Mouse (Mus musculus) natural killer cell, adult 2 months (primary cell): Measurements from ENCODE around the gene Anxa5.
A peak's percentile ranks its signal among the peaks of the same experiment; 100 is the strongest.

Experiments
- DNase-seq, 2 experiments: peaks; one replicate each; pipeline ENCODE4 v3.0.0; 2022; ENCODE audit warnings: low spot score in 2 of 2

The Anxa5 gene

DNA sequence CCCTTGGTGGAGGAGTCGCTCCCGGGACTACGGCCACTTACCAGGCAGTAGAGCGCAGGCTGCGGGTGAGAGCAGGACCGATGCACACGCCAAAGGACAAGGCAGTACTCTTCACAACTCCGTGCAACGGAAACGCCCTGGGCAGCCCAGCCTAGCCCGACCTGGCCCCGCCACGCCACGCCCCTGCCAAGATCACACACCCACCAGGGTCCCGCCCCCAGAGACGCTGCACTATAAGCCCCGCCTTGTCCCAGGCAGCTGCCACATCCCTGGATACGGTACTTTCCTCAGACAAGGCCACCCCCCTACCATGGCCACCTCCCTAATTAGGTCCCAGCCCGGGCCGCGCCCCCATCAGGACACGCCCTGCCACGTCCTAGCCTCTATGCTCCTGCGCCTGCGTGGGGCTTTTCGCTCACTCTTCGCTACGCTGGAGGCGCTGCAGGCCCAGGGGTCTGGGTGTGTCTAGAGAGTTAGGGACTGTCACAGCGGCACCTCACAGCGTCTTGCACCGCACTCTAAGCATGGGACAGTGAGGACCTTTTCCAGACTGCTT lies at the start of gene Anxa5, which contains the start of gene 1810062G17Rik:
TSS of gene Anxa5 (minus strand) at position 363 of the 556 bp plus-strand sequence.
TSS of gene 1810062G17Rik (plus strand) at position 406 of the 556 bp plus-strand sequence.
- peak; percentile 97 to 98 for DNase-seq

DNA sequence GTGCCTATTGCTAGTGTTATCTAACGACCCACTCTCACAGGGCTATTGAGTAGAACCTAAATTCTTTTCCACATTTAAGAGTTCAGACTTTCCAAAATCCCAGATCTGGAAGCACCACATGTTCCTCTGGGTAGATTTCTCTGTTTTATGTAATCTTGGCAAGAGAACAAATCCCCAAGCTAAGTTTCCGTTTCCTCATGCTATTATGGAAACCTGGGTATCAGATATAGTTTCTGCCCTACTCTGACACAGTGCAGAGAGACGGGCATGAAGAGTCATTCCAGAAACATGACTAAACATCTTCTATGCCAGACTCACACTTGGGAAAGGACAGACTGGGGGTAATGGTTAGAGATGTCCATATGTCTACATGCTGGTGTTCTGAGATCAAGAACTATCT lies 48.8 kb upstream of the Anxa5 start:
- no peak for DNase-seq

DNA sequence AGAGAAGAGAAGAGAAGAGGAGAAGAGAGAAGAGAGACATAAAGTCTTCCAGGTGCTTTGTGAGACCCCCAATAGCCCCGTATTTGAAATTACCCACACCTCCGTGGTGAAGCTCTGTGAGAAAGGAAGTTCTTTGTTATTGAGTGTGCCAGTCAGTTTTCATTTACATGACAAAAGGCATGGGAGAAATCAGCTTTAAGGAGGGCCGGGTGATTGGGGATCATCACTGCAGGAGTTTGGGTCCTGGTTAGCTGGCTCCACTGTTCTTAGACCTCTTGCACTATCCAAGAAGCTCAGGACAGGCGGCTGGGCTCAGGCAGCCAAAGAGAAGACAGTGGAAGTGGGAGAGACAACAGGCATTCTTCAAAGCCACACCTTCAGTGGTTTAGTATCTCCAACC lies 46.4 kb upstream of the Anxa5 start:
- no peak for DNase-seq

DNA sequence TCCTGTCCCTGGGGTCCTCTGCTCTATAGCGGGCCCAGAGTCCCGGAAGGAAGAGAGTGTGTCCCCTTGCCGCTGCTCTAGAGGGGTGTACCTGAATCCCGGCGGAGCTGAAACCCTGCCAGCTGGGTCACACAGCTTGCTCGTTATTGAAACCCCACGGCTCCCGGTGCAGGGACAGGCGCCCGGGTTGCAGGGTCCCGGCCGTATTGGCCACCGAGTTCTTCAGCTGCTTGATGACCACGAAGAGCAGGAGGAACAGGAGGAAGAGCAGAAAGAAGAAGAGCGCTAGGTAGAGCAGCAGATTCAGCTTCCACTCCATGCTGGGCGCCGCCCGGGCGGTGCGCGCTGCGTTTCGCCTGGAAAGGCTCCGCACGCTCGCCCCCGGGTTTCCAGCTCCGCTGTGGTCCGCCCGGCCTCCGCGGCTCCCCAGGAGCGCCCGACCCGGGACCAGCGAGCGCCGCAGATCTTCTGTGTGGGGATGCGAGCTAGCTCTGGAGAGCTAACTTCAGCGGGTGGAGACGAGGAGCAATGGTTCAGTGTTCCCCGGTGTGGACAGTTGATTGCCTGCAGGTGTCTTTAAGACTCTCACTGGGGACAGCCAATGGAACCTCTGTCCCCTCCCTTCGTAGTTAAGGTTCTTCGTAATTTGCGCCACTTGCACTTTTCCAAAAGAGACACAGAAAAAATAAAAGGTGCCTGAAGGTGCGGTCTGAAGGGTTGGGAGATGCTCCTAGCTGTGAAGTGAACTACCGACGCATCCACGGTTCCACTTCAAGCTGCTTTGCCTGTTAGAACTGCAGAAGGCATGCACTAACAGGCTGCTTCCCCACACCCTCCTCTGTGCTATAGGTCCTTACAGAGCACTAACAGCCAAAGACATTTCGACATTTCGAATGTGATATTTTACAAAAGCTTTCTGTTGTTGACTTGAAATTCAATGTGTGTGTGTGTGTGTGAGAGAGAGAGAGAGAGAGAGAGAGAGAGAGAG lies 45.7 kb upstream of the Anxa5 start, which contains the start of gene Gm11549:
TSS of gene Gm11549 (minus strand) at position 741 of the 988 bp plus-strand sequence.
- DNase-seq: no peak

DNA sequence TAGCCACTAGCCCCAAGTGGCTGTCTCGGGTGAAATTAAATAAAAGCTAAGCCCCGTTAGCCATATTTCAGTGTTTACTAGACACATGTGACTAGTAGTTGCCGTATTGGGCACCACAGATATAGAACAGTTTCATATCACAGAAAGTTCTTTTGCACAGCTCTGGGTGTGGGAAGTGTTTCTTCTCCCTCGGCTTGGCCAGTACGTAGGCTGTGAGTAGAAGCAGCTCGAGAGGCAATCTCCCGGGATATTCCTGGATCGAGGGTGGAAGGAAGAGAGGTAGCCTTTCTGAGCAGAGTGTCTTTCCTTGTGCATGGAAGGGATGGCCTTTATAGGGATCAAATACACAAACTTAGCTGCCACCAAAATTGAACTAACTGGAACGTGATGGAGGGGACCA lies 40.5 kb upstream of the Anxa5 start:
- no peak for DNase-seq

DNA sequence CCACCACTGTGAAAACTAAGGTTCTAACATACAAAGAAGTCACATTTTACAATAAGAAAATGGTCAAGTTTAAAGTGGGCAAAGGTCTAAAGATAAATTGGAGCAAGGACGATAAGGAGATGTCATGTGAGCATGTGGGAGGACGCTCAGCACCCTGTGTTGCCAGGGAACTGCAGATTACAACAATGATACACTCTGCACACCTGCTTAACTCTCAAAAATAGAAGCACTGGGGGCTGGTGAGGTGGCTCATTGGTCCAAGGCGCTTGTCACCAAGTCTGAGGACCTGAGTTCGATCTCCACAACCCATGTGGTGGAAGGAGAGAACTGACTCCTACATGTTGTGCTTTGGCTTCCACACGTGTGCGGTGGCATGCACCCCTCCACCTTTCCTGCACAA lies 35.8 kb upstream of the Anxa5 start:
- DNase-seq: no peak

DNA sequence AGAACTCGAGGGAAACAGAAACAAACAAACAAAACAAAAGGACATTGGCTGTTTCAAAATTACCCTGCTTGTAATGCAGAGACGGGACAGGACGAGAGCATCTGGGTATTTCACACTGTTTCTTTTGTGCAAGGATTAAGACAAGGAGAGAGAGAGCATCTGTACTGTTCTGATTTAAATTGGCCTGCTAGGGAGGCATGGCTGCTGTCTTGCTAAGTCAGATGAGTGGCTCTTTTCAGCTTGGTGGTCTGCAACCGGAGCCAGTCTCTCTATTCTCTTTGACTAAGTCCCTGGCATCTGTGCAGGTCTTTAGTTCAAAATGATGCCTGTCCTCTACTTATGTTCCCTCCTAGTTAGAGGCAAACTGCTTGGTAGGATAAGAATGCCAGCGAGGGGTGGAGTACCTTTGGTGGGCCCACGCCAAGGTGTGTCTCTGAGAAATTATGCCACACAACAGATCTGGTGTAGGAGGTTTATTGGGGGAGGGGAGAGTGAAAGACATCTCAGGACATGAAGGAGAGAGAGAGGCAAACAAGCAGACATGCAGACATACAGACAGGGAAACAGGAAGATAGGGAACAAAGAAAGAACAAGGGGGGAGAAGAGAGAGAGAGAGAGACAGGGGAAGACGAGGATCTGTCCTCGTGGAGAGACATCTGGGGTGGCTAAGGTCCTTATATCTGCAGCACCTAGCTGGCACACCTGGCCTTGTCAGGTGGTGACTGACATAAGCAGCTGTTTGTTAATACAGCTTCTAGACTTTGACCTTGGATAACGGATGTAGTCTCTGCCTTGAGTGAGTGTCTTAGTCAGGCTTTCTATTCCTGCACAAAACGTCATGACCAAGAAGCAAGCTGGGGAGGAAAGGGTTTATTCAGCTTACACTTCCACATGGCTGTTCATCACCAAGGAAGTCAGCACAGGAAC lies 30.4 kb upstream of the Anxa5 start:
- no peak for DNase-seq

DNA sequence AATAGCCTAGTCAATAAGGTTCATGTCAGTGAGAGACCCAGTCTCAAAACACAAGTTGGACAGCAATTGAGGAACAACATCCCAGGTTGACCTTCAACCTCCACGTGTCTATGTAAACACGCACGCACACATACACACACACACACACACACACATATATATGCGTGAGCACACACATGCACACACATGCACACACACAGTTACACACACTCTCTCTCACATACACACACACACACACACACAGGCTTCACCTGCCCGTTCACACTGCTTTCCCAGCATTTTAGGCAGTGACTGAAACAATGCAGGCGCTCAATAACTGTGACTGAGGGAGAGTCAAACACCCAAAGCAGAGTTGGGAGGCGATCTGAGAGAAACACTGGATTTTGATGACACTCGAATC lies 29.6 kb upstream of the Anxa5 start:
- no peak for DNase-seq

DNA sequence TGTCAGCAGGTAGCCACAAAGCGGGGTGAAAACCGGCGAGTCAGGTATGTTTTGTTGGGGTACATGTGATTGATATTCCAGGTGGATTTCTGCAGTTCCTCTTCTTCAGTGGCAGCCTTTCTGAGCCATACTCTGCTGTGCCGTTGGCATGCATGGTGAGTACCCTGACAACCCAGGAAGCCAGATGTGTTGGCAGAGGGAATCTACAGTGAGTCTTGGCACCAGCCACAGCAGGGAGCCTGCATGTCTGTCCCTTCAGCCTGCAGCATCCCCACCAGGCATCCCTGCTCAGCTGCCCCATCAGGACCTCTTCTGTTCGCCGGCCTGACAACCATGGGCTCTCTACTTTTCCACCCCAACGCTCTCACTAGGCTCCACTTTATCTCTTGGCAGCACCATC lies 25.9 kb upstream of the Anxa5 start:
- DNase-seq: no peak

DNA sequence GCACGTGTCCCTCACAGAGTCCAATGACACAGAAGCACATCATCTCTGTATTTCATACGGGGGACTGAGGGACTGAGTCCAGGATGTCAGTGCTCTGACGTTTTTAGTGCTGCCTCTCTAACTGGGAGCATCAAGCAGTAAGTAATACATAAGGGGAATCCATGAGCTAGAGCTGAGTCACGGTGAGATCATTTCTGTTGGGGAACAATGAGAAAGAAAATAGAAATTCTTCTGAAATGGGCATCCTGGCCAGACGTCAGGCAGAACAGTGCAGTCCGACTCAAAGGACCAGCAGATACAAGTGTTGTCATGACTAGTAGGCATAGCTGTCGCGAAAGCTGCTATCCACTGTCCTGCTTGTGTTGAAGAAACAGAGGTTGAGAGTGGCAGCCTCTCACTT lies 25.3 kb upstream of the Anxa5 start:
- no peak for DNase-seq

DNA sequence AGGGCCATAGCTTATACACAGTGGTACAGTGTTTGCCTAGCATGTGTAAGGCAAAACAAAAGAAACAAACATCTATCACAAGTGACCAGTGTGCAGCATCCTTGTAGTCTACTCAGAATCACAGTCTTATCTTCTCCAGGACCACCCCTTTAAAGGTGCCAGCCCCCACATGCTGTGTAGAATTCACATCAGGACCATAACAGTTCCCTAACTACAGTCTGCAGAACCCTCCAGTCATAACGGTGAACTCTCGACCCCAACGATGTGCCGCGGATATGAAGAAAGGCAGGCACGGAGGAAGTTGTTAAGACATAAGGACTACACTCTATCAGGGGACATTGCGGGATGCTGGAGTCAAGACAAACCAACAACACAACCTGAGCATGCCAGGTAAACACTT lies 23.7 kb upstream of the Anxa5 start:
- DNase-seq: no peak

DNA sequence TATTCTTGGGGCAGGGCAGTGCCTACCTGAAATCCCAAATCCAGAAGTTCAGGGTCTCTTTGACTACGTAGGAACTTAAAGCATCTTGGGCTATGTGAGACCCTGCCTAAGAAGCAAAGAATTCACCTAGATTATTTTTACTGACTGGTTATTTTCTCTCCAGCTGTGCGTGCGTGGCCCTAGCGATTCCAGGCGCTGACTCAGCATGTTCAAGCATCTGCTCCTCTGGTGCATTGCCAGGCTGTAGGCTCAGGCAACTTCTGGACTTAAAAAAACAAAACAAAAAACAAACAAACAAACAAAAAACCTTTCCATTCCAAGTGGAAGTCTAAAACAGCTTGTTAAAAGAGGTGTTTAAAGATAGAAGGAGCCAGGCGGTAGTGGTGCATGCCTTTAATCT lies 22.5 kb upstream of the Anxa5 start:
- no peak for DNase-seq

DNA sequence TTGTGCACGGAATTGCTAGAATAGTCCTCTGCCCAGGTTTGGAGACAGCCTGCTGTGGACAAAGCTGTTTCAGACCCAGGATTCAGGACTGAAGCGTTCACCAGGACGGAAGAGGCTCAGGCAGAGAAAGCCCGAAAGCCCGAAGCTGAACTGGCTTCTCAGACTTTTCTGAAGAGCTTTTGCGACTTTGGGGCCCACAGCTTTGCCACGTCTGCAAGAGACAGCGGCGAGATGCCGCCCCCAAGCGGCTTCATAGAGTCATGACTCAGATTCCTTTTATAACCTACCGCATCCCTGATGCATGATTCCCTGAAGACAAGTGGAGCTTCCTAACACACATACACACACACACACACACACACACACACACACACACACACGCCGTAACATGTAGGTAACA lies 21.1 kb upstream of the Anxa5 start:
- DNase-seq: peak in 1 of 2 experiments; percentile 11

DNA sequence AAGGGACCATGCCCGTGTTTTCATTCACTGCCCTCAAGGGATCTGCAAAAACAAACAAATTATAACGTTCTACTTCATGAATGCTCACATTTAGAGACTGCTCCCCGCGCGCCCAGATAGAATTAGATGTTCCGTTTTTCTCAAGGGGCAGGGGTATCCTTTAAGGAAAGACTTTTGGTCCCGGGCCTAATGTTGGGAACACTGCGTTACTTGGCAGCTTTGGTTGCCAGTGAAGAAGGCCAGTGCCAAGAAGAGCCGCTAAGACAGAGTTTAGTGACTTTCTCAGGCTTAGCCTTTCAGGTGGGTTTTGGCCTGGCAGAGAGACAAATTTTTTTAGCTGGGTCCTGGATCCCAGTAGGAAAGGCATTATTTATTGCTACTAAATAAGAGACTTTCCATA lies 20.6 kb upstream of the Anxa5 start:
- no peak for DNase-seq

DNA sequence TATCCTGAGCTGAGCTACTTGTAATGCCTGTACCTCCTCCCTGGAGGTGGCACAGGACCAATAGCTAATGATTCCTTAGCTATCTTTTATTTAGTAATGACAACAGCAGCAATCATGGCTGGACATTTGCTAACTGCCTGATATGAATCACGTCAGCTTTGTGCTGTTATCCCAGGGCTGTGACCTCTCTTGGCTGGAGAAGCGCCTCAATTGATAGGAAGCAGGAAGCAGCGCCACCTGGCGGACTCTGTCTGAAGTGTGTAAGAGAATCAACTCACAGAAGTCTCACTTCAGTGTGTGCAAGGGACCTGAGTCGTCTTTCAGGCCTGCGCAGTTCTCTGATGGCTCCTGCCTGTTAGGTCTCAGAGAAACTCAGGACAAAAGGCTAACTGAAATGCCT lies 19.7 kb upstream of the Anxa5 start:
- peak; percentile 59 to 73 for DNase-seq

DNA sequence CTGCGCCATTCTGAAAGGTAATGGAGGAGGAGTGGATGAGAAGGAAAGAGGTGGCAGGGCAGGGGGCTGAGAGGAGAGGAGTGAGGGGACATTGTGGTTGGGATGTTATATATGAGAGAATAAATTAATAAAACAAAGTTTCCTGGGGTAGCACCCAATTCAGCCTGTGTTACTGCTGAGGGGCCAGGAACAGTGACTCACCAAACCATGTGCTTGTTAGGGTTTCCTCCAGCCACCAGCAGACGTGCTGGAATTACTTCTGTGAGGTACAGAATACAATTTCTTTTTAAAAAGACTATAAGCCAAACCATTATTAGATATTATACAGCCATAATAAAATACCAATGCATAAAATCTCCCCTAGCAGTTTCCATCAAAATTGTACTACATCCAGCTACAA lies 18.9 kb upstream of the Anxa5 start:
- no peak for DNase-seq

DNA sequence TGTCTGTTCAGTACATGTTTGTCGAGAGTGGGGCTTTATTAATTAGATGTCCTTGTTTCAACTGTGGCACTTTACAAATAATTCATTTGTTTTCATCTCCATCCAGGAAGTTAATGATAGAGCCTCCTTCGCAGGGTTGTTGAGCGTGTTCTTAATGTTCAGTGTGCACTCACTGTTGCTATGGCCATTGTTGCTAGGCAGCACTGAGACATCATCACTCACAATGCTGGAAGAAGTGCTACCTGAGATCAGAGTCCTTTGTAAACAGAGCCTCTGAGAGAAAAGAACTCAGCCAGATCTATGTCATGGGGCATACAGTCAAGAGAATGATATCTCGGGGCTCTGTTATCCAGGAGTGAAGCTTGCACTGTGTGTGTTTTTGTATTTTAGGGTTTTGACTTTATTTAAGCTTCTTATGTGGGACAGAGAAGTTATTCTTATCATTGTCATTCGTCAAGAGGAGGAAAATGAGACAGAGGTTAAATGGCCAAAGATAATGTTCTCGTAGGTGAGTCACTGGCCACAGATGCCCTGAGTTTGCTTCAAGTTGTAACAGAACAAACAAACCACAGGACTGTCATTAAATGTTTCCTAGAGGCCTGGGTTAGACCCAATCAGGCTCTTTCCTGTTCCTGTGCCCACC lies 18.1 kb upstream of the Anxa5 start:
- DNase-seq: no peak

DNA sequence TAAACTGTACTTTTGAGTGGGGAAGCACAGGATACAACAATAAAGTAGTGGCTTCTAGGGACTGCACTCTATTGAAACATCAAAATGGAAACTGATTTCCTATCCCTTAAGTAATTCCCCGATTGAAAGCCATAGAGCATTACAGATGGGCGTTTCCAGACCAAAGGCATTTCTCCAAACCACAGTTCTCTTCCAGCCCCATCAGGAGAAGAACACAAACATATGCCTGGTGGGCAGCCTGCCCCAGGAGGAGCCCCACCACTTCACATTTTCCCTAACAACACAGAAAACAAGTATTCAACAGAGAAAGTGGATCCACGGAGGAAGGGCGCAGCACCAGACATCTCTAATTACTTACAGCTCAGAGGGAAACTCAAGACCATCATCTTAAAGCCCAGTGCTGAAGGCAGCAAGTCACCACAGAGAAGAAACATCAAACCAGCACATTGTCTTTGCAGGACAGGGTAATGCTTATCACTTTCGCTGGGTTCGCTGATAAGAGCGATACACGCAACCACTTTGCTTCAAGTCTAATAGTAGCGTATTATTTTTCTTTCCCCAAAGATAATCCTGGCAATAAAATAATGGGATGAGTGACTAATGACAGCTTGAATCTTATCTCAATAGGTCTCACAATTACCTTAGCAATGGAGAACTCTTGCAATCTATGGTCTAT lies 17.2 kb upstream of the Anxa5 start:
- DNase-seq: no peak

DNA sequence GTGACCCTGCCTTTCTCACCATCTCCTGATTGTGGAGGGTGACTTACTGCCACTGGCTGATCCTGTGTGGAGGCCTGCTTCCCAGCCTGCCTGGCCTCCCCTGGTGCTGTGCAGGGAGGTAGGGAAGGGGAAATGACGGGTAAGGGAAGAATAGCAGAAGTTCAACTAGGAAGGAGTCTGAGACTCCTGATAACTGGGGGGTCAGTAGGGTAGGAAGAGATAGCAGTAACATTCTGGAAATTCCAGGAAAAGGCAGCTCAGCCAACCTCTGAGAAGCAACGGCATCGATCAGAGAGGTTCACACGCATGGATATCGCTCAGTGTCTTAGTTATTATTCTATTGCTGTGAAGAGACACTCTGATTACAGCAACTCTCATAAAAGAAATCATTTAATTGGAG lies 15.8 kb upstream of the Anxa5 start:
- DNase-seq: no peak

DNA sequence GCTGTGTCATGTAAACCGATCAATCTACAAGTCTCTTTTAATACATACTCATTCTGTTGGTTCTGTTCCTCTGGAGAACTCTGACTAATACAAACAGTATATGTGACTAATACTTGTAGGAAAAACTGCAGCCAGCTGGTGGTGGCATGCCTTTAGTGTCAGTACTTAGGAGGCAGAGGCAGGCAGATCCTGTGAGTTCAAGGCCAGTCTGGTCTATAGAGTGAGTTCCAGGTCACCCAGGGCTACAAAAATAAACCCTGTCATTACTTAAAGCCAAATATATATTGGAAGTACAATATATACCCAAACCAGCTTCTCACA lies 13.9 kb upstream of the Anxa5 start:
- DNase-seq: no peak
